Mouse (Mus musculus): ENCODE results near the gene Tmem216. TPM values are rescaled to one million over a fixed set of nuclear protein-coding genes. Genes with fewer than 3 reads are reported as not detected.

Gene Tmem216
- total RNA-seq, 2 experiments from 2014 or later, result 10.1 to 11.8 TPM

GRCm38 (mm10) chr19:10496976-10497375 is 59.1 kb downstream of the Tmem216 start:
- DNase-seq (ENCODE audit: low spot score in 2 of 2), result no peak

- no peak for DNase-seq (ENCODE audit: low spot score in 2 of 2)
Measured at GRCm38 (mm10) chr19:10495670-10496069, 60.4 kb downstream of the Tmem216 start.

GRCm38 (mm10) chr19:10486264-10486738 is 69.7 kb downstream of the Tmem216 start:
- DNase-seq (ENCODE audit: low spot score in 2 of 2), result peak; percentile 59 to 76

Other genes with a start within 250 kb of the Tmem216 start
- 100 to 1,000 TPM; 277 to 282 TPM for gene Syt7, start 167.1 kb downstream of the Tmem216 start, total RNA-seq (2021)
- 10 to 100 TPM; 58.7 to 58.9 TPM for gene Lrrc10b, start 98.8 kb downstream of the Tmem216 start, total RNA-seq (2021)
- gene Ppp1r32, start 73.3 kb downstream of the Tmem216 start, total RNA-seq (2021), result 1 to 10 TPM; 1.5 to 1.6 TPM
- gene Cpsf7, start 31.0 kb downstream of the Tmem216 start, total RNA-seq (2021), result 10 to 100 TPM; 63.5 to 71.9 TPM
- 10 to 100 TPM; 57.6 to 62.0 TPM for gene Sdhaf2, start 30.1 kb downstream of the Tmem216 start, total RNA-seq (2021)
- gene Cyb561a3, start 20.9 kb upstream of the Tmem216 start, total RNA-seq (2021), result 10 to 100 TPM; 13.0 to 13.9 TPM
- gene Tmem138, start 21.1 kb upstream of the Tmem216 start, total RNA-seq (2021), result 10 to 100 TPM; 12.4 to 12.6 TPM
- gene Ddb1, start 49.1 kb upstream of the Tmem216 start, total RNA-seq (2021), result 100 to 1,000 TPM; 202 to 215 TPM
- 10 to 100 TPM; 21.7 to 24.4 TPM for gene Tkfc, start 49.4 kb upstream of the Tmem216 start, total RNA-seq (2021)
- gene Vwce, start 78.0 kb upstream of the Tmem216 start, total RNA-seq (2021), result under 1 TPM; 0.60 to 0.91 TPM
- gene Pga5, start 121.8 kb upstream of the Tmem216 start, total RNA-seq (2021), result not detected
- 10 to 100 TPM; 25.1 to 26.6 TPM for gene Vps37c, start 132.5 kb upstream of the Tmem216 start, total RNA-seq (2021)
- under 1 TPM in 1 of 2 experiments, not detected in 1; 0.19 TPM for gene Cd5, start 182.8 kb upstream of the Tmem216 start, total RNA-seq (2021)

Data from layer of hippocampus, postnatal 14 days (tissue).